Mouse (Mus musculus): ENCODE measurements around the gene Rab40c. TPM values are rescaled to one million over a fixed set of nuclear protein-coding genes. Genes with fewer than 3 reads are reported as not detected.

Rab40c gene
- total RNA-seq, 2 experiments from 2014 or later: 46.7 to 50.9 TPM

DNA sequence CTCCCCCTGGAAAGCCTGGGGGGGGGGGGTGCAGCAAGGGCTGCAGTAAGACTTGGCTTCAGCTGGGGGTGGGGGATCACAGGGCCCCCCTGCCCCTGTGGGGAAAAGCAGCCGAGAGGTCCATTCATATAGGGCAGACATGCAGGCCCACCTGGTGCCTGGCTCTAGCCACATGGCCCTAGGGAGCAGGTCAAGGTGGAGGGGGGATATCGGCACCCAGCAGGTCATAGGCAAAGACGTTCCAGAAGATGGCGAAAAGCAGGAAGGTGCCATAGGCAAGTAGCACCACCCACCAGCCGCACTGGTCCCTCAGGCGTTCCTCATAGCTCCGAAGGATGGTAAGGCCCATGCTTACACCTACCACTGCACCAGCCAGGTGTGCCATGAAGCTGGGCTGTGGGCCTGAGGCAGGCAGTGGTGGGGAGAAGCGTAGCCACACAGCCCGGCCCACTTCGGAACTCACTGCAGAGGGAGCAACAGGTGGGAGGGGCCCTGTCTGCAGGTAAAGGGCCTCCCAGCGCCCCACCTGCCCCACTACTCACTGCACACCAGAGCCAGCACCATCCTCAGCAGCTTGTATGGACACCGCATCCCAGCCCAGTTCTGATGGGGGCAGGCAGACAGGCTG lies 84.8 kb downstream of the Rab40c start:
- no peak for DNase-seq (ENCODE audit: low spot score in 2 of 2)
- intact Hi-C loops (cut with DNase I): no loop called here

DNA sequence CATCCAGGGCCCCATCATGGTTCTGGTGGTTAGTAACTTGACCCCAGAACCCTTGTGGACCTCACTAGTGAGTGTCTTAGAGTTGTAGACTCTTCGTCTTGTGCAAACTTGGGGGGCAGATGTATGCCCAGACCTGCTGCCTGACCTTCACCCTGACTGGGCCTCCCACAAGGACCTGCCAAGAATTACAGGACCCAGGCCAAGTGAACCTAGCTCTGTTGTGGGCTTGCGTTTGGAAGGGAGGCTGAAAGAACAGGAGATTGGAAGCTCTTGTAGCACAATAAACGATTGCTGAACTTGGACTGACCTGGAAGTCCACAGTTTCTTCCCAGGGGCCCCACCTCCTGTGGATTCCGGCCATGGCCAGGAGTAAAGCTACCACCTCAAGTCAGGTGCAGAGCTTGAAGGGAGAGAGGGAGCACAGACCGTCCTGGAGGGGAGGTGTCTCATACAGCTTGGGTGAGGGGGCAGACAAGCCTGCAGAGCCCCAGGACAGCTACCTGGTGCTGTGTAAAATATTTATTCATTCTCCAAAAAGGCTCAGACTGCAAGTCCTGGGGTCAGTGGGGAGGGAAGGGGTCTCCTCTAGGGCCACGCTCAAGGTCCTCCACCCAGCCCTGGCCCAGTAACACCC lies 85.4 kb downstream of the Rab40c start:
- intact Hi-C loops (cut with DNase I): no loop called here
- no peak for DNase-seq (ENCODE audit: low spot score in 2 of 2)

DNA sequence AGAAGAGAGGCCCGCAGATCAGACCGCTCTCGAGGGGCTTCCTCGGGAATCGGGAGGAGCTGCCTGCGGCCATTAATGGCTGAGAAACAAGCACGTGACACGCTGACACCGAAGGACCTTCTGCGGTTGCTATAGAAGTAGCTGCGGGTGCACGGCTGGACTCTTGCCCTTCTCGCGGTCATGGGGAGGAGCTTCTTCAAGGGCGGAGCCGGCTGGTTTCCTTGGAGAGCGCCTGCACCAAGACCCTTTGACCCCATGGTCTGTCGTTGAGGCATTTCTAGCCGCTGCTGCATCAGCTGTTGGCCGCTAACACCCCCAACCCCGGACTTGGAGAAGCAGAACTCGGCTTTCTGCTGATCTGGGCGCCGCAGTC lies 86.2 kb downstream of the Rab40c start, which contains the start of gene Stub1:
Gene Stub1, minus strand, starts transcription at position 114 of the 373 bp plus-strand sequence.
- peak; percentile 85 to 90 for DNase-seq (ENCODE audit: low spot score in 2 of 2)
- intact Hi-C loops (cut with DNase I): no loop called here

DNA sequence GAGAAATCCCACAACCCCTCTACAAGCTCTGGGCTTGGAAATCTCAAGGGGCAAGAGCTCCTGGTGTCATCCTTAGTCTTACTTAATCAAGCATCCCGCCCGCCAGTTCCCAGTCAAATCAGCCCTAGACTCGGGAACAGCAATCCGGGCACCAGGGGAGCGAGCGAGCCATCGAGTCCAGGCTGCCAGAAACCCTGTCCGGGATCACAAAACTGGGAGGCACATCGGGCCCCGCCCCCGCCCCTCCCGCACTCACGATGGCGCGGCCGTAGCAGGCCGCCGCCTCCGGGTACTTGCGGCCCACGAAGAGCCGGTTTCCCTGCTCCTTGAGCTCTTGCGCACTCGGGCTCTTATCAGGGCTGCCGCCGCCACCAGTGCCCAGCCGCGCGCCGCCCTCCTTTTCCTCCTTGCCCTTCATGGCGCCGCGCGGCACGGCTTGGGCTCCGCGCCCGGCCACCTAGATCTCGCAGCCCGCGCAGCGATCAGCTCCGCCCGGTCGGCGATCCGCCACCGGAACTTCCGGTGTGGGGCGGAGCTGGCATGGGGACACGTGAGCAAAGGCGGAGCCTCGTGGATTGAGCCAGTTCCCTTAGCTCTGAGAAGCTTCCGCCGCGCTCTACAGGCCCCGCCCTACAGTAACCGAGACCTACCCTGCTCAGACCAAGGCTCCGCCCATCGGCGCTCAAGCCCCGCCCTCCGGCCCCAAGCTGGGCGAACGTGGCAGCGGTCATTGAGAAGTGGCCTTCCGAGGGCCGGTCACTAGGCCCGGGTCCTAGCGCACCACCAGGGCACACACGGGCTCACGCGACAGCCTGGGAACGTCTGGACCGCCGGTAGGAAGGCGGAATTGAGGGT lies 86.9 kb downstream of the Rab40c start:
- intact Hi-C loops (cut with DNase I): no loop called here

More for the DNA sequence above, 86.9 kb downstream of the Rab40c start:
- peak; percentile 98 to 99 for DNase-seq (ENCODE audit: low spot score in 2 of 2)

Other genes with a start within 250 kb of the Rab40c start
- 100 to 1,000 TPM; 176 to 196 TPM for gene Gng13, start 202.6 kb downstream of the Rab40c start, total RNA-seq (2021)
- 1 to 10 TPM; 2.4 to 3.0 TPM for gene Chtf18, start 192.3 kb downstream of the Rab40c start, total RNA-seq (2021)
- gene Rpusd1, start 192.1 kb downstream of the Rab40c start, total RNA-seq (2021): 10 to 100 TPM; 46.9 to 48.7 TPM
- under 1 TPM in 1 of 2 experiments, not detected in 1; 0.25 TPM for gene Mslnl, start 183.7 kb downstream of the Rab40c start, total RNA-seq (2021)
- 1 to 10 TPM; 2.2 to 3.8 TPM for gene Msln, start 165.3 kb downstream of the Rab40c start, total RNA-seq (2021)
- 10 to 100 TPM; 33.4 to 34.4 TPM for gene Narfl, start 146.0 kb downstream of the Rab40c start, total RNA-seq (2021)
- 100 to 1,000 TPM; 109 to 122 TPM for gene Haghl, start 134.1 kb downstream of the Rab40c start, total RNA-seq (2021)
- under 1 TPM in 1 of 2 experiments, not detected in 1; 0.21 TPM for gene Ccdc78, start 133.1 kb downstream of the Rab40c start, total RNA-seq (2021)
- 10 to 100 TPM; 79.7 to 82.2 TPM for gene Fam173a, start 126.8 kb downstream of the Rab40c start, total RNA-seq (2021)
- gene AC134908.4, start 124.1 kb downstream of the Rab40c start, total RNA-seq (2021): 1 to 10 TPM in 1 of 2 experiments, not detected in 1; 1.0 TPM
- 10 to 100 TPM; 72.5 to 86.7 TPM for gene Metrn, start 122.6 kb downstream of the Rab40c start, total RNA-seq (2021)
- 100 to 1,000 TPM; 648 to 673 TPM for gene Fbxl16, start 110.6 kb downstream of the Rab40c start, total RNA-seq (2021)
- gene Wdr24, start 96.1 kb downstream of the Rab40c start, total RNA-seq (2021): 10 to 100 TPM; 25.1 to 25.4 TPM
- gene Jmjd8, start 90.9 kb downstream of the Rab40c start, total RNA-seq (2021): 10 to 100 TPM; 55.9 to 57.6 TPM
- 100 to 1,000 TPM; 171 to 173 TPM for gene Stub1, start 86.3 kb downstream of the Rab40c start, total RNA-seq (2021)
- 10 to 100 TPM; 59.0 to 59.7 TPM for gene Rhbdl1, start 82.4 kb downstream of the Rab40c start, total RNA-seq (2021)
- gene Gm20683, start 78.0 kb downstream of the Rab40c start, total RNA-seq (2021): 10 to 100 TPM; 23.0 to 25.2 TPM
- gene Rhot2, start 74.9 kb downstream of the Rab40c start, total RNA-seq (2021): 10 to 100 TPM; 76.9 to 84.4 TPM
- gene Wdr90, start 58.2 kb downstream of the Rab40c start, total RNA-seq (2021): 10 to 100 TPM; 29.8 to 31.4 TPM
- 10 to 100 TPM; 21.1 to 22.2 TPM for gene Mcrip2, start 51.0 kb downstream of the Rab40c start, total RNA-seq (2021)
- gene Mettl26, start 44.7 kb downstream of the Rab40c start, total RNA-seq (2021): 10 to 100 TPM; 34.8 to 38.1 TPM
- gene Wfikkn1, start 38.9 kb downstream of the Rab40c start, total RNA-seq (2021): 1 to 10 TPM; 1.3 to 2.5 TPM
- gene Pigq, start 25.2 kb upstream of the Rab40c start, total RNA-seq (2021): 100 to 1,000 TPM; 116 to 118 TPM
- gene Nhlrc4, start 25.2 kb upstream of the Rab40c start, total RNA-seq (2021): not detected
- gene A930017K11Rik, start 32.8 kb upstream of the Rab40c start, total RNA-seq (2021): under 1 TPM in 1 of 2 experiments, not detected in 1; 0.23 TPM
- gene Capn15, start 66.1 kb upstream of the Rab40c start, total RNA-seq (2021): 10 to 100 TPM; 47.0 to 51.6 TPM
- 100 to 1,000 TPM in 1 of 2 experiments, 10 to 100 TPM in 1; 95.8 to 103 TPM for gene Rab11fip3, start 149.8 kb upstream of the Rab40c start, total RNA-seq (2021)
- gene Decr2, start 170.6 kb upstream of the Rab40c start, total RNA-seq (2021): 10 to 100 TPM; 26.4 to 27.9 TPM
- gene Nme4, start 175.9 kb upstream of the Rab40c start, total RNA-seq (2021): 1 to 10 TPM; 3.3 to 3.7 TPM
- 10 to 100 TPM; 11.6 to 13.0 TPM for gene Tmem8, start 193.6 kb upstream of the Rab40c start, total RNA-seq (2021)
- 10 to 100 TPM; 62.6 to 68.7 TPM for gene Mrpl28, start 203.8 kb upstream of the Rab40c start, total RNA-seq (2021)
- 10 to 100 TPM; 21.1 to 21.6 TPM for gene Axin1, start 219.0 kb upstream of the Rab40c start, total RNA-seq (2021)

All from left cerebral cortex, postnatal 25 days (tissue).